Mouse (Mus musculus) hindbrain, embryonic 10.5 days (tissue): Measurements from ENCODE around the gene Mob1b. TPM values are rescaled to one million over a fixed set of nuclear protein-coding genes. Genes with fewer than 3 reads are reported as not detected.

Experiments used
- DNase-seq: peaks from one replicate; pipeline ENCODE4 v3.0.0-alpha.2; 2017; ENCODE audit warnings: low spot score
- H3K27ac ChIP-seq: fragments of 300-500 bp; sonication (generic); 2 replicates; pipeline ENCODE4 v1.5.1; 2016; ENCODE audit warnings: mild to moderate bottlenecking, moderate library complexity
- H3K27me3 ChIP-seq: fragments of 300-500 bp; sonication (generic); 2 replicates; pipeline ENCODE4 v1.6.1; 2016; ENCODE audit warnings: mild to moderate bottlenecking; ENCODE audit not compliant: poor library complexity, insufficient read depth, severe bottlenecking
- H3K36me3 ChIP-seq: fragments of 300-500 bp; sonication (generic); 2 replicates; pipeline ENCODE4 v1.6.1; 2016; ENCODE audit warnings: mild to moderate bottlenecking, moderate library complexity
- H3K4me1 ChIP-seq: fragments of 300-500 bp; sonication (generic); replicated peaks from 2 replicates; pipeline ENCODE4 v1.6.1; 2016; ENCODE audit warnings: mild to moderate bottlenecking
- H3K4me3 ChIP-seq: fragments of 300-500 bp; sonication (generic); 2 replicates; pipeline ENCODE4 v1.5.1; 2016; ENCODE audit warnings: mild to moderate bottlenecking, moderate library complexity
- H3K9me3 ChIP-seq: fragments of 300-500 bp; sonication (generic); 2 replicates; pipeline ENCODE4 v1.6.1; 2016; ENCODE audit warnings: mild to moderate bottlenecking, moderate library complexity
- WGBS: fragments of 180-500 bp; shearing (Covaris S2); methylation state at CpG from one replicate; pipeline ENCODE4 v1.1.7; 2016; 5-methylcytosine and 5-hydroxymethylcytosine counted together
- polyA plus RNA-seq: library from polyadenylated mRNA; unstranded; fragments of >200 nt; fragmentation: Nextera tagmentation; extraction: Ambion mirVana; gene quantifications from 2 replicates; pipeline ENCODE4 v1.2.1, GENCODE M21; 2016

Mob1b gene
- polyA plus RNA-seq, 1 experiment from 2014 or later: 10.8 TPM

DNA sequence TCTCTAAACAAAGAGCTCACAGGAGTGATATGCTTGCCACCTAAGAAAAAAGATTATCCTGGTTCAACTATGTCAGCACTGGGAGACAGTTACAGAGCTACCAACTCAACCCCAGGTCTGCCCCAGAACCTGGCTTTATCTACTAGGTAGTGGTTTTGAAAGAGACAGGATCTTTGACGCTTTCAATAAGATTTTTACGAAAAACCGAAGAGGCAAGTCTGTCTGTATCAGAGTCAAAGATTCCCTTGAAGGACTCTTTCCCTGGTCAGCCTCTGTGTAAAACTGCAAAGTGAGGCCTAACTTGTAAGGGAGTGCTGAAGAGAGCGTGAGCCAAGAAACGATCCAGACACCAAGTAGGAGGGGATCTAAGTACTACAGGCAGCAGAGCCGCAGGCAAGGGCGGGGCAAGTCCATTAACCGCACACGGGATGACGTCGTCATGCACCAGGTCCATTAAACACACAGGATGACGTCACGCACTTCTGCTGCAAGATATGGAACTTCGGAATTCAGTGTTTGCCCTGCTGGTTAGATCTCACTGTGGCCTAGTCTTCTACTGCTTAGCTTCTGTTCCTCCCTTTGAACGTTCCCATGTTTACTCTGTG lies 32.0 kb upstream of the Mob1b start:
- DNase-seq: no peak

DNA sequence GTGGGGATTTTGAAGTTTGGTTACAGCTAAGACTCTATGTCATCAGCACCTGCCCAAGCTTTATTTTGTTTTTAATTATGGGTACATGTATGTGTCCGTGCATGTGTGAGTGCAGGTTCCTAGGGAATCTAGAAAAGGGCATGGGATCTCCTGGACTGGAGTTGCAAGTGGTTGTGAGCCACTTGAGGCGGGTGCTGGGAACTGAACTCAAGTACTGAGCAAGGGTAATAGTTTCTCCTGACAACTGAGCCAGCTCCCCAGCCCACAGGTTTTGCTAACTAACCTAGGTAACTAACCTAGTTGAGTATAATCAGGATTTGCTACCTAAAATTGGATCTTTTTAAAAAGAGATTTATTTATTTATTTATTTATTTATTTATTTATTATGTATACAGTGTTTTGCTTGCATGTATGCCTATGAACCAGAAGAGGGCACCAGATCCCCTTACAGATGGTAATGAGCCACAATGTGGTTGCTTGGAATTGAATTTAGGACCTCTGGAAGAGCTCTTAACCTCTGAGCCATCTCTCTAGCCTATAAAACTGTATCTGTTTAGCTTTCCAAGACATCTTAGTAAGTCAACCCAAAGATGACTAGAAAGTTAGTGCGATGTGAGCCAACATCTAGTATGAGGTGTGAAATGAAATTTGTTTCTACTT lies 31.2 kb upstream of the Mob1b start:
- H3K9me3 ChIP-seq: no peaks in the 10 kb centered on the region
- H3K36me3 ChIP-seq: no peaks in the 10 kb centered on the region
- H3K27ac ChIP-seq: no peak overlapping the region
- H3K4me3 ChIP-seq: no peak overlapping the region
- H3K27me3 ChIP-seq: no peaks in the 10 kb centered on the region; the same call in 1 of the 2 replicates
- no peaks in the 10 kb centered on the region for H3K4me1 ChIP-seq
- no peak for DNase-seq
- WGBS: 75% methylated on average over 3 of the region's 3 CpGs

More for the DNA sequence above, 32.0 kb upstream of the Mob1b start:
- H3K27ac ChIP-seq: no peak overlapping the region
- no peaks in the 10 kb centered on the region for H3K9me3 ChIP-seq
- H3K4me3 ChIP-seq: no peak overlapping the region
- WGBS: 86% methylated on average over 15 of the region's 15 CpGs
- H3K27me3 ChIP-seq: no peaks in the 10 kb centered on the region; the same call in 1 of the 2 replicates
- H3K4me1 ChIP-seq: no peaks in the 10 kb centered on the region
- H3K36me3 ChIP-seq: no peaks in the 10 kb centered on the region

DNA sequence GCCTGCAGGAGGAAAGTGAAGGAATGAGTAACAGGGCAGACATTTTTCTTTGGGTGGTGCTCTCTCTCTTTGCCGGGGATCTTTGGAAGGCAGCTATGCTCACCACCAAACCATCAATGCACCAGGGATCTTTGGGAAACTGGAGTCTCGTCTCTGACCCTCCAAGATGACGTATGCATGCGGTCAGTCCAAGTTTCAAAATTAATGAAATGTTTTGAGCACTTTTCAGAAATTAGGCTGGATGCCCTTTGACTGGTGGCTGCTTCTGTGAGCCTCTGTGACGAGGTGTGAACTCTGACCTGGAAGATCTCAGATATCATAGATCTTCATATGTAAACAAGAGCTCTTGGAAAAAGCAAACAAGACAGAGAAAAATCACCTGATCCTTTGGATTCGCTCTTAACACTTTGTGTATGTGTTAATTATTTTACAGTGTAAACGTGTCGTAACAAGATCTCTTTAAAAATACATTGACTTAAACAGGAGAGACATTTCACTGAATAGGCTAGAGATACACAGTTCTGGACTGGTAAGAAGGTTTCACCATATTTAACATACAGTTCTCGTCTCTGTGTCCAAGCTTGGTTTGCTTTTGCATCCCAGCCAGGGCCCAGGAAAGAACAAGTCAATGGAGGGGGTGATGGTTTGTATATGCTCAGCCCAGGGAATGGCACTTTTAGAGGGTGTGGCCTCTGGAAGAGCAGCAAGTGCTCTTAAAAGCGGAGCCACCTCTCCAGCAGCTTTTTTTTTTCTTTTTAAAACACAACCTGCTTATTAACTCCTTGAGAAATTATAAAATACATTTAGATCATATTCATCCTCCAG lies 29.8 kb upstream of the Mob1b start:
- no peak for DNase-seq
- 75% methylated on average over 10 of the region's 10 CpGs for WGBS

DNA sequence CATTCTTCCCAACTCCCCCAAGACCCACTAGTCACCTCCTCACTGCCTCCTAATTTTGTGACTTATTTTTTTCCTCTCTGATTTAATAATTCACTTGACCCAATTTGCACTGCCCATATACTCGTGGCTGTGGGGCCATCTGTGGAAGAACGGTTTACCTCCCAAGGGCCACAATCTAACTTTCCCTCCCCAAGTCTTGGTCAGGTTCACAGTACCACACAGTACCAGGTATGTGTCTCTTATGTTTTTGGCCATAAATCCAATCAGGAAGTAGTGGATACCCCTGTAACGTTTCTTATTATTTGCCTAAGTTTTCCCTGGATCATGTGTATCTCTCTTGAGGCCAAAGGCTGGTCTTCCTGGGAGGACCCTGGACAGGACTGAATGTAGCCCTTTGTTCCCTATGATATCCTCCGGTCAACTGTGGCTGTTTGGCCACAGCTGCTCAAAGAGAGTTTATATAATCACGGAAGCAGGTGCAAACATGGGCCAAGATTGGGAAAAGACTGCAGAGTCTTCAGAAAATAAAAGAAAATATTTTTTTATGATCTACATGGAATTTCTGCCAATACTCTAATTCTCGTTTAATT lies 29.1 kb upstream of the Mob1b start:
- no peak for DNase-seq
- 82% methylated on average over 6 of the region's 6 CpGs for WGBS
- no peak overlapping the region for H3K4me3 ChIP-seq
- no peaks in the 10 kb centered on the region for H3K4me1 ChIP-seq
- no peaks in the 10 kb centered on the region for H3K27me3 ChIP-seq
- H3K27ac ChIP-seq: no peak overlapping the region
- no peaks in the 10 kb centered on the region for H3K9me3 ChIP-seq
- no peaks in the 10 kb centered on the region for H3K36me3 ChIP-seq

More for the DNA sequence above, 29.8 kb upstream of the Mob1b start:
- H3K4me1 ChIP-seq: no peaks in the 10 kb centered on the region
- H3K36me3 ChIP-seq: no peaks in the 10 kb centered on the region
- H3K27ac ChIP-seq: no peak overlapping the region
- H3K4me3 ChIP-seq: no peak overlapping the region
- H3K9me3 ChIP-seq: no peaks in the 10 kb centered on the region
- H3K27me3 ChIP-seq: no peaks in the 10 kb centered on the region

- 87% methylated on average over 4 of the region's 4 CpGs for WGBS
- H3K4me1 ChIP-seq: no peaks in the 10 kb centered on the region
- no peak overlapping the region for H3K4me3 ChIP-seq
- H3K27me3 ChIP-seq: no peaks in the 10 kb centered on the region
- DNase-seq: no peak
- no peaks in the 10 kb centered on the region for H3K9me3 ChIP-seq
- no peak overlapping the region for H3K27ac ChIP-seq
- H3K36me3 ChIP-seq: no peaks in the 10 kb centered on the region
Observed at GRCm38 (mm10) chr5:88692586-88692985, 28.1 kb upstream of the Mob1b start.

DNA sequence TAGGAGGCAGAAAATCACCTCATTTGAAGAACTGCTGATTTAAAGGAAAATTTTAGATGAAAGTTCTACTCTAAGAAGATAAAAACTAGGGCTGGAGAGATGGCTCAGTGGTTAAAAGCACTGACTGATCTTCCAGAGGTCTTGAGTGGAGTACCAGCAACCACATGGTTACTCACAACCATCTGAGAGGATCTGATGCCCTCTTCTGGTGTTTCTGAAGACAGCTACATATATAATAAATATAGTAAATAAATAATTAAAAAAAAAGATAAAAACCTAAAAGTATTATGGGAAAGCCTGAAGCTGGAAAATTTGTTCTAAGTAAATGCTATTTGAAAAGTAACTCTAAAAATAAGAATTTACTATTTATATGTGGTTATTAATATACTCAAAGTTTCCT lies 27.6 kb upstream of the Mob1b start:
- Histone ChIP-seq H3K27ac (no peak overlapping the region), H3K9me3 (no peaks in the 10 kb centered on the region), H3K36me3 (no peaks in the 10 kb centered on the region), H3K27me3 (no peaks in the 10 kb centered on the region), H3K4me3 (no peak overlapping the region), H3K4me1 (no peaks in the 10 kb centered on the region)
- DNase-seq: no peak

- no peaks in the 10 kb centered on the region for H3K9me3 ChIP-seq
- no peaks in the 10 kb centered on the region for H3K36me3 ChIP-seq
- no peaks in the 10 kb centered on the region for H3K4me1 ChIP-seq
- WGBS: 79% methylated on average over 5 of the region's 5 CpGs
- no peak for DNase-seq
- H3K4me3 ChIP-seq: no peak overlapping the region
- no peak overlapping the region for H3K27ac ChIP-seq
- no peaks in the 10 kb centered on the region for H3K27me3 ChIP-seq
Observed at GRCm38 (mm10) chr5:88697291-88697690, 23.4 kb upstream of the Mob1b start.

DNA sequence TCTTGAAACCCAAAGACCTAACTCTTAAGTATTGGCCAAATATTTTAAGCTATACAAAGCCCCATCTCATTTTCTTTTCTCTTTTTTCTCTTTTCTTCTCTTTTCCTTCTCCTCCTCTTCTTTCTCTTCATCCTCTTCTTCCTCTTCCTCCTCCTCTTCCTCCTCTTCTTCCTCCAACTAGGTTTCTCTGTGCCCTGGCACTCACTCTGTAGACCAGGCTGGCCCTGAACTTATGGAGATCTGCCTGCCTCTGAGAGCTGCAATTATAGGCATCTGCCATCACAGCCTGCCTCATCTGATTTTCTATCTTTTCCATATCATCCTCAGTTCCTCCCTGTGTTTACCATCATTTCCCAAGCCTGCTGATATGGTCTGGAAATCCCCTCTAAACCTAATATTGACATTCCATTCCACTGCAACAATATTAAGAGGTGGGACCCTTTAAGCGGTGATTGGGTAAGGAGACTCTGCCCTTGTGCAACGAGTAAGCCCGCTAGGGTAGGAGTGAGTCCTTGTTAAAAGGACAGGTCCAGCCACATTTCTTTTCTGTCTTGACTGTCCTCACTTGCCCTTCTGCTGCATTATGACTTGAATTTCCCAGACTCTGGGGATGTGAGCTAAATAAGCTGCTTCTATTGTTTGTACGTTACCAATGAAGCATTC lies 21.3 kb upstream of the Mob1b start:
- WGBS: 84% methylated on average over 4 of the region's 4 CpGs
- no peak for DNase-seq
- H3K27ac ChIP-seq: no peak overlapping the region

DNA sequence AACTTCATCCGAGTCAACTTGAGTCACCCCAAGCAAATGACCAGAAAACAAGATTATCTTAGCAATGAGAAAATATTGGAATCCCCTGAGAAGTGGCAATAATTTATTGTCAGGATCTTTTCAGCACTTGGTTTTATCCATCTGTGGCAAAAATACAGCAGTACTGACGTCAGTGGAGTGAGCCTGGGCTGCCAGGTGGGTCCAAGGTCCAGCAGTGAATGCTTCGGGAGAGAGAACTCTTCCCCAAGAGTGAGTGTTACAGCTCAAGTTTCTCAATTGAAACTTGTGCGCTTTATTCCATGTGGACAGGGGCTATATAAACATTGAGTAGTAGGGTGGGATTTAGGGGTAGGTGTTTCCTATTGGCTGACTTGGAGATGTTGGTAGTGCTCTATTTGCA lies 18.6 kb upstream of the Mob1b start:
- no peaks in the 10 kb centered on the region for H3K27me3 ChIP-seq
- H3K4me1 ChIP-seq: no peaks in the 10 kb centered on the region
- DNase-seq: no peak
- H3K9me3 ChIP-seq: peaks cover 4% of the 10 kb centered on the region; the same call in 1 of the 2 replicates
- no peak overlapping the region for H3K4me3 ChIP-seq
- H3K27ac ChIP-seq: no peak overlapping the region
- WGBS: 81% methylated on average over 4 of the region's 4 CpGs
- no peaks in the 10 kb centered on the region for H3K36me3 ChIP-seq

More for the DNA sequence above, 21.3 kb upstream of the Mob1b start:
- Histone ChIP-seq H3K27me3 (no peaks in the 10 kb centered on the region), H3K36me3 (no peaks in the 10 kb centered on the region), H3K9me3 (no peaks in the 10 kb centered on the region), H3K4me3 (no peak overlapping the region), H3K4me1 (no peaks in the 10 kb centered on the region)

GRCm38 (mm10) chr5:88703551-88703950 lies 17.1 kb upstream of the Mob1b start:
- Histone ChIP-seq H3K36me3 (no peaks in the 10 kb centered on the region), H3K4me1 (no peaks in the 10 kb centered on the region), H3K27ac (no peak overlapping the region), H3K27me3 (no peaks in the 10 kb centered on the region), H3K4me3 (no peak overlapping the region), H3K9me3 (peaks cover 4% of the 10 kb centered on the region; the same call in 1 of the 2 replicates)
- no peak for DNase-seq
- WGBS: 88% methylated on average over 4 of the region's 4 CpGs

DNA sequence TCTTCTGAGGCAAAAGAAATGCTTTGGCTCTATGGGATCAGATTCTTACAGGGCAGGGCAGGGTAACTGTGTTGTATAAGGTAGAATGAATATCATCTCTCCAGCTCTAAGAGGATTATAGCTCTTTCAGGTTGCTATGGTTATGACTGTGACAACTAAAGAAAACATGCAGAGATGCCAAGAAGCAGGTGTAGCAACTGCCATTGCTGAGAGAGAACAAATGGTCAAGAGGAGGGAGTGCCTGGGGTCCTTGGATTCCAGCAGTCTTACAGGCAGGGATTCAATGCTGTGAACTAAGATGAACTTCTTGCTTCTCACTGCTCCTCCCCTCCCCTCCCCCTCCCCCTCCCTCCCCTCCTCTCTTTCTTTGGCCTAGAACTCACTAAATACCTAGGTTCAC lies 9.5 kb upstream of the Mob1b start:
- H3K4me3 ChIP-seq: no peak overlapping the region
- no peak for DNase-seq

DNA sequence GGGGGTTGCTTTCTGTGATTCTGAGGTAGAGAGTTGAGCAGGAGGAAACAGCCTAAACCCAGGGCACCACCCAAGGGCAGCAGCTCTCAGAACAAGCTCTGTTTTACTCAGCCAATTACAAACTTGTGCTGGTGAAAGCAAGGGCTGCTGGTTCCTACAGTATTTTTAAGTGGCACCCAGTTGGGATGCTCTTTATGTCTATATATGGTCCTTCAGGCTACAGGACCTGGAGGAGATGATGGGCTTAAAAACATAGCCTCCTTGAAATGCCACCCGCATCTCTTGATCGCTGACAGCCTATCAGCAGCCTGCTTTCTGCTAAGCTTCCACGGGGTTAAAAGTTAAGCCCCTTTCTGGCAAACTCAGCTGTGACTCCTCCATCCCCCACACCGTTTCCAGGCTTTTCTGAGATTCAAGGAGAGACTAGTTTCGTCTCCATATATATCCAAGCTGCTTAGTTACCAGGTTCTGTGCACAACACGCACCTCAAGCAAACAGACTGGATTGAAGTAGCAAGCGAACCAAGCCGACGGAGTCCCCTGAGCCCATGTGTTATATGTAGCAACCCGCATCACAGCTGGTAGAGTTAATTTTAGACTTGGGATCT lies 8.9 kb upstream of the Mob1b start:
- no peak for DNase-seq
- 42% methylated on average over 10 of the region's 10 CpGs for WGBS
- Histone ChIP-seq H3K27ac (0 out of 2 replicates have a peak overlapping the region, but pooled peaks have one; percentile 12), H3K36me3 (no peaks in the 10 kb centered on the region), H3K4me3 (no peak overlapping the region), H3K4me1 (peaks cover 17% of the 10 kb centered on the region), H3K27me3 (no peaks in the 10 kb centered on the region), H3K9me3 (no peaks in the 10 kb centered on the region)

More for the DNA sequence above, 9.5 kb upstream of the Mob1b start:
- Histone ChIP-seq H3K36me3 (no peaks in the 10 kb centered on the region), H3K4me1 (peaks cover 17% of the 10 kb centered on the region), H3K9me3 (no peaks in the 10 kb centered on the region), H3K27me3 (no peaks in the 10 kb centered on the region), H3K27ac (0 out of 2 replicates have a peak overlapping the region, but pooled peaks have one; percentile 12)
